Mouse (Mus musculus) hindbrain, embryonic 14.5 days (tissue): ENCODE measurements around the gene Pde1c. TPM values are rescaled to one million over a fixed set of nuclear protein-coding genes. Genes with fewer than 3 reads are reported as not detected.
"Not testable (repeated sequence)": the region's sequence is repeated elsewhere in the genome, so short reads cannot be mapped to it uniquely, and the experiment has no call there.

ENCODE experiments used
- ATAC-seq: fragments of 200-750 bp; cut with Nextera tagmentation; 2 replicates; pipeline ENCODE4 v1.8.0; 2017; ENCODE audit warnings: moderate number of reproducible peaks, mild to moderate bottlenecking, moderate TSS enrichment, moderate library complexity; ENCODE audit not compliant: low FRiP score
- DNase-seq: peaks from one replicate; pipeline ENCODE4 v3.0.0-alpha.2; 2015; ENCODE audit warnings: low spot score
- H3K27ac ChIP-seq: fragments of 300-500 bp; sonication (generic); 2 replicates; pipeline ENCODE4 v1.5.1; 2014; ENCODE audit warnings: mild to moderate bottlenecking, moderate library complexity
- H3K27me3 ChIP-seq: fragments of 300-500 bp; sonication (generic); 2 replicates; pipeline ENCODE4 v1.6.1; 2014; ENCODE audit warnings: mild to moderate bottlenecking, low read length, mixed read lengths; ENCODE audit not compliant: control insufficient read depth, insufficient read depth
- H3K36me3 ChIP-seq: fragments of 300-500 bp; sonication (generic); replicated peaks from 2 replicates; pipeline ENCODE4 v1.6.1; 2014; ENCODE audit not compliant: control insufficient read depth, insufficient read depth
- H3K4me1 ChIP-seq: fragments of 300-500 bp; sonication (generic); replicated peaks from 2 replicates; pipeline ENCODE4 v1.6.1; 2014; ENCODE audit warnings: antibody characterized with exemption, low read length, mixed read lengths; ENCODE audit not compliant: control insufficient read depth, insufficient read depth
- H3K4me2 ChIP-seq: fragments of 300-500 bp; sonication (generic); replicated peaks from 2 replicates; pipeline ENCODE4 v1.6.1; 2014; ENCODE audit warnings: mild to moderate bottlenecking, moderate library complexity
- H3K4me3 ChIP-seq: fragments of 300-500 bp; sonication (generic); replicated peaks from 2 replicates; pipeline ENCODE4 v1.5.1; 2014; ENCODE audit warnings: mild to moderate bottlenecking, low read length
- H3K9ac ChIP-seq: fragments of 300-500 bp; sonication (generic); 2 replicates; pipeline ENCODE4 v1.6.1; 2014
- H3K9me3 ChIP-seq: fragments of 300-500 bp; sonication (generic); 2 replicates; pipeline ENCODE4 v1.6.1; 2016; ENCODE audit warnings: low read length; ENCODE audit not compliant: control insufficient read depth
- WGBS: fragments of 180-500 bp; shearing (Covaris S2); extraction: QIAGEN DNeasy Blood & Tissue Kit; methylation state at CpG from one replicate; pipeline ENCODE4 v1.1.7; 2014; 5-methylcytosine and 5-hydroxymethylcytosine counted together
- polyA plus RNA-seq: library from polyadenylated mRNA; unstranded; fragments of >200 nt; fragmentation: Nextera tagmentation; extraction: Ambion mirVana; gene quantifications from 2 replicates; pipeline ENCODE4 v1.2.1, GENCODE M21; 2014

Gene Pde1c
- polyA plus RNA-seq = 13.2 and 18.1 TPM in 2 replicates

GRCm38 (mm10) chr6:56568470-56569372 lies at the start of gene Pde1c:
Gene Pde1c, minus strand, starts transcription at chr6:56569103.
- H3K9me3 ChIP-seq = no peaks in the 10 kb centered on the region
- 1% methylated on average over 48 of the region's 48 CpGs for WGBS
- H3K4me1 ChIP-seq = no peaks in the 10 kb centered on the region
- no peaks in the 10 kb centered on the region for H3K27me3 ChIP-seq
- H3K4me3 ChIP-seq = peak within 1 kb of the TSS; percentile 68
- DNase-seq = peak; percentile 53
- H3K9ac ChIP-seq = peak within 1 kb of the TSS; percentile 69
- H3K4me2 ChIP-seq = peak within 1 kb of the TSS; percentile 97
- no peaks in the 10 kb centered on the region for H3K36me3 ChIP-seq
- H3K27ac ChIP-seq = no peak within 1 kb of the TSS
- peak; percentile 83 for ATAC-seq

DNA sequence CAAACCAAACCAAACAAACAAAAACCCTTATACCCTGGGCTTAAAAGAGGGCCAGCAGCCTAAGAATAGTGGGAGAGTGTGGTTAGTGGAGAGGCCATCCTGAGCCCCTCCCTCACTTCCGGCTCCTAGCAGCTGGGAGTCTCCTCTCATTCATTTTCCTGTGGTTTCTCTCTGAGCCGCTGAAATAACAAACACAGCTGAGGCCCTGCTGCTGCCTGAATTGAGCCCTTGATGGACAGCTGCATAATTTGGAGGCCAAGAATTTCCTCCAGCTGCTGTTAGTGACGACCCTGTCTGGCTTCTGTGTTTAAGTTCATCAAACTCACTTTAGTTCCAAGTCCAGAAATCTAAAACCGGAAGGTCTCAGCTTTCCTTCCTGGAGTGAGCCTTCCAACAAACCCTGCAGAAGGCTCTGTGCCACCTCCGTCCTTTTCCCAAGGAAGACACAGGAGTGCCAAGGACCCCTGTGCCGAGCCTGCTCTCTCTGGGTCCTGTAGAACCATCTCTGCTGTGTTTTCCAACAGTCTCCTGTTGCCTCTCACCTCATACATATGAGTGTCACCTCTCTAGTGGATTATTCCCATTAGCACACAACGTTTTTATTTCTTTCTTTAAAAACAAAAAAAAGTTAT lies 48.2 kb upstream of the Pde1c start:
- DNase-seq (peak; percentile 47), ATAC-seq (peak; percentile 70)
- Histone ChIP-seq H3K9me3 (no peaks in the 10 kb centered on the region), H3K27me3 (no peaks in the 10 kb centered on the region), H3K9ac (no peak overlapping the region), H3K4me3 (no peak overlapping the region), H3K4me2 (no peak overlapping the region), H3K27ac (peak overlapping the region; percentile 57; the same call in 1 of the 2 replicates), H3K36me3 (no peaks in the 10 kb centered on the region), H3K4me1 (0 out of 2 replicates have a peak, but pooled peaks cover 9% of the 10 kb centered on the region)
- 22% methylated on average over 7 of the region's 7 CpGs for WGBS

DNA sequence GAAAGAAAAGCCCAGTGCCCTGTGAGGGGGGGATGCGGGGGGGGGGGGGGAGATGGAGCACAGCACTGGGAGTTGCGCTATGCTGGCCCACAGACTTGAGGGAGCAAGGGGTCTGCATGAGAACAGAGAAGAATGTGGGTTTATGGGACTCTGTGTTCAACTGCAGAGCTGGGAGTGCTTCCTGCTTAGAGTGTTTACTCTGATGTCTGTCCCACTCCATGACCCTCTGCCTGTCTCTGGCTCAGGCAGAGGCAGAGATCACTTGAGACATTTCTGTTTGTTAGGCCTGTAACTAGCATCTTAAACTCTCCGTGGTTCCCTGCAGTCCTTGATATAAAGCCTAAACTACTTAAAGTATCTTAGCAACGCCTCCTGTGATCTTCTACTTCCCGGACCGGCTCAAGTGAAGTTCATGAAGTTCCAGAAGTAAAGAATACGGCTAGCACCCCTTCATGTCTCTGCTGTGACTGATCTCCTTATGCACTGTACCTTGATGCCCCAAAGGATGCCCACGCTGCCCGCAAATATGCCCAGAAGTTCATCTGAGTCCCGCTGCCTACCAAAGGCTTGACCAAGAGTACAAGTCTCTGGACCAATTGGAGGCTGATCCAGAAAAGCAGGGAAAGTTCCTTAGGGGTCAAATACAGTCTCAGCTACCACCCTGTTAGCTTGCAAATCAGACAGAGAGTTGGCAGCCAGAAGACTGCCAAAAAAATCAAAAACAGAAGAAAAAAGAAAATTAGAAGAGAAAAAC lies 47.5 kb upstream of the Pde1c start:
- Histone ChIP-seq H3K4me2 (no peak overlapping the region), H3K4me1 (0 out of 2 replicates have a peak, but pooled peaks cover 9% of the 10 kb centered on the region), H3K9me3 (no peaks in the 10 kb centered on the region), H3K36me3 (no peaks in the 10 kb centered on the region), H3K27me3 (no peaks in the 10 kb centered on the region), H3K9ac (no peak overlapping the region), H3K4me3 (no peak overlapping the region), H3K27ac (peak overlapping the region; percentile 32; the same call in 1 of the 2 replicates)
- WGBS = 69% methylated on average over 10 of the region's 10 CpGs
- DNase-seq (no peak), ATAC-seq (no peak)

GRCm38 (mm10) chr6:56609529-56609928 lies 40.6 kb upstream of the Pde1c start:
- not testable (repeated sequence) for H3K9ac ChIP-seq, H3K4me1 ChIP-seq, ATAC-seq, H3K4me2 ChIP-seq, H3K27ac ChIP-seq, H3K4me3 ChIP-seq, H3K27me3 ChIP-seq, H3K36me3 ChIP-seq, DNase-seq, H3K9me3 ChIP-seq
- 49% methylated on average over 1 of the region's 1 CpGs for WGBS

DNA sequence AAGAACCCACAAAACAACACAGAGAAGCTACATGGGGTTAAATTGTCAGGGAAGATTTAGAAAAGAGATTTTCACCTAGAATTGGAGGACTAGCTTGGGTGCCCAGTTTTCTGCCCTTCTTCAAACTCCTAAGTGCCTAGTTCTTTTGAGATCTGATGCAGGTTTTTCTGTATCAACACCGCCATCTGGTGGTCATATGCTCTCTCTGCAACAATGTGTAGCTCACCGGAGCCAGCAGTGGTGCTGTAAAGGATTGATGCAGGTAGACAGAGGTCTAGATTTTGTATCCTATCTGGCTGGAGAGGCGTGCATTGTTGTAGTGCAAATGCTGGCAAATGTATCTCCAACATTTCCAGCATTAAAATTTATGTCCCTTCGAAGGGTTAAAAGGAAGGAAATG lies 39.4 kb upstream of the Pde1c start:
- 5% methylated on average over 4 of the region's 4 CpGs for WGBS
- H3K4me1 ChIP-seq = no peaks in the 10 kb centered on the region
- H3K4me2 ChIP-seq = no peak overlapping the region
- H3K9me3 ChIP-seq = no peaks in the 10 kb centered on the region
- no peak overlapping the region for H3K9ac ChIP-seq
- H3K36me3 ChIP-seq = no peaks in the 10 kb centered on the region
- peak; percentile 91 for DNase-seq
- peak; percentile 78; the same call in 1 of the 2 replicates for ATAC-seq
- no peak overlapping the region for H3K27ac ChIP-seq
- H3K4me3 ChIP-seq = no peak overlapping the region
- no peaks in the 10 kb centered on the region for H3K27me3 ChIP-seq

GRCm38 (mm10) chr6:56579568-56579967 lies 10.7 kb upstream of the Pde1c start:
- 75% methylated on average over 1 of the region's 1 CpGs for WGBS
- Histone ChIP-seq H3K4me3 (no peak overlapping the region), H3K9me3 (no peaks in the 10 kb centered on the region), H3K9ac (no peak overlapping the region), H3K4me1 (no peaks in the 10 kb centered on the region), H3K27ac (no peak overlapping the region), H3K4me2 (no peak overlapping the region), H3K36me3 (no peaks in the 10 kb centered on the region), H3K27me3 (no peaks in the 10 kb centered on the region)
- DNase-seq (no peak), ATAC-seq (no peak)

DNA sequence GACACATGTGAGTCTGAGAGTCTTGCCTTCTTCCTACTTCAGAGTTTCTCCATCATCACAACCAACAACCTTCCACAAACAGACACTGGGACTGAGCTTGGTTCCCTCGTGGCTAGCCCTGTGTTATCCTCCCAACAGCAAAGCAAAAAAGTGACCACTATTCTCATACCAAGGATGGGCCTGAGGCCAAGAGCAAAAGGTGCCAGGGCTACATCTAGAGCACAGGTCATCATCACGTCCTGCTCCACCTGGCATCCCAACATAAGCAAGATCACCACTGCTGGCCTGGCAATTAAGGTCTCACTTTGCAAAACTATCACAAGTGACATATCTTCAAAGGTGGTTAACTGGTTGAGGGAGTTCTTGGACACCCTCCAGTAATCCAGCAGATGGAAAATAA lies 8.0 kb downstream of the Pde1c start:
- 76% methylated on average over 2 of the region's 2 CpGs for WGBS
- Histone ChIP-seq H3K9ac (no peak overlapping the region), H3K4me1 (no peaks in the 10 kb centered on the region), H3K27me3 (no peaks in the 10 kb centered on the region), H3K27ac (no peak overlapping the region), H3K9me3 (no peaks in the 10 kb centered on the region), H3K4me3 (no peak overlapping the region), H3K4me2 (no peak overlapping the region), H3K36me3 (no peaks in the 10 kb centered on the region)
- no peak for ATAC-seq
- DNase-seq = no peak

- WGBS = 74% methylated on average over 2 of the region's 2 CpGs
- no peaks in the 10 kb centered on the region for H3K36me3 ChIP-seq
- H3K27ac ChIP-seq = no peak overlapping the region
- H3K4me2 ChIP-seq = no peak overlapping the region
- H3K9ac ChIP-seq = no peak overlapping the region
- no peak overlapping the region for H3K4me3 ChIP-seq
- DNase-seq = peak; percentile 66
- no peaks in the 10 kb centered on the region for H3K9me3 ChIP-seq
- H3K4me1 ChIP-seq = no peaks in the 10 kb centered on the region; the same call in 1 of the 2 replicates
- ATAC-seq = peak; percentile 35; the same call in 1 of the 2 replicates
- H3K27me3 ChIP-seq = no peaks in the 10 kb centered on the region
Observed at GRCm38 (mm10) chr6:56560474-56560888, 8.4 kb downstream of the Pde1c start.

- no peak for ATAC-seq
- H3K4me3 ChIP-seq = no peak overlapping the region
- H3K9ac ChIP-seq = no peak overlapping the region
- 98% methylated on average over 2 of the region's 2 CpGs for WGBS
- H3K9me3 ChIP-seq = no peaks in the 10 kb centered on the region
- no peaks in the 10 kb centered on the region for H3K36me3 ChIP-seq
- no peak overlapping the region for H3K27ac ChIP-seq
- H3K4me1 ChIP-seq = no peaks in the 10 kb centered on the region; the same call in 1 of the 2 replicates
- H3K27me3 ChIP-seq = no peaks in the 10 kb centered on the region
- no peak overlapping the region for H3K4me2 ChIP-seq
- no peak for DNase-seq
Observed at GRCm38 (mm10) chr6:56558711-56559110, 10.2 kb downstream of the Pde1c start.
